Mouse (Mus musculus) thymus, postnatal 36 days (tissue): ENCODE measurements at regions not wholly inside any gene's neighbourhood (a gene's known extent, or its start where the extent isn't known, plus 50 kb on each side); places are given as distances from the start of the nearest gene placed in this dataset.
A peak's percentile ranks its signal among the peaks of the same experiment; 100 is the strongest.

Experiments
- DNase-seq, 2 experiments: peaks; one replicate each; pipeline ENCODE4 v3.0.0; 2022; ENCODE audit warnings: mixed read lengths in 2 of 2

GRCm38 (mm10) chr12:69452986-69453385, 80.7 kb upstream of the Gm9887 start:
- no peak for DNase-seq

- no peak for DNase-seq
These were observed 78.9 kb upstream of the Gm9887 start for GRCm38 (mm10) chr12:69451110-69451509.

GRCm38 (mm10) chr12:69447962-69448767, 75.9 kb upstream of the Gm9887 start:
- DNase-seq, result peak; percentile 65 to 69

- DNase-seq, result peak in 1 of 2 experiments; percentile 22
These were observed 75.1 kb upstream of the Gm9887 start for GRCm38 (mm10) chr12:69447322-69447827.

- DNase-seq, result peak; percentile 46 to 62
These were observed 74.4 kb upstream of the Gm9887 start for GRCm38 (mm10) chr12:69446468-69447321.

- DNase-seq, result no peak
These were observed 73.8 kb upstream of the Gm9887 start for GRCm38 (mm10) chr12:69446085-69446467.

GRCm38 (mm10) chr12:69442321-69442720, 70.1 kb upstream of the Gm9887 start:
- DNase-seq, result no peak

- no peak for DNase-seq
These were observed 69.5 kb upstream of the Gm9887 start for GRCm38 (mm10) chr12:69441764-69442163.

GRCm38 (mm10) chr12:69438271-69438670, 66.0 kb upstream of the Gm9887 start:
- no peak for DNase-seq

- DNase-seq, result no peak
These were observed 64.7 kb upstream of the Gm9887 start for GRCm38 (mm10) chr12:69436839-69437501.

GRCm38 (mm10) chr12:69434315-69434714, 62.1 kb upstream of the Gm9887 start:
- DNase-seq, result no peak

GRCm38 (mm10) chr12:69432086-69432485, 59.8 kb upstream of the Gm9887 start:
- no peak for DNase-seq

- DNase-seq, result no peak
These were observed 55.9 kb upstream of the Gm9887 start for GRCm38 (mm10) chr12:69428108-69428507.

GRCm38 (mm10) chr12:69425610-69426009, 53.4 kb upstream of the Gm9887 start:
- no peak for DNase-seq

GRCm38 (mm10) chr12:69424971-69425370, 52.7 kb upstream of the Gm9887 start:
- DNase-seq, result no peak
